Mouse (Mus musculus): Measurements from ENCODE around the gene Mcrs1.
A peak's percentile ranks its signal among the peaks of the same experiment; 100 is the strongest.
"Not testable (repeated sequence)": the region's sequence is repeated elsewhere in the genome, so short reads cannot be mapped to it uniquely, and the experiment has no call there.

The Mcrs1 gene

DNA sequence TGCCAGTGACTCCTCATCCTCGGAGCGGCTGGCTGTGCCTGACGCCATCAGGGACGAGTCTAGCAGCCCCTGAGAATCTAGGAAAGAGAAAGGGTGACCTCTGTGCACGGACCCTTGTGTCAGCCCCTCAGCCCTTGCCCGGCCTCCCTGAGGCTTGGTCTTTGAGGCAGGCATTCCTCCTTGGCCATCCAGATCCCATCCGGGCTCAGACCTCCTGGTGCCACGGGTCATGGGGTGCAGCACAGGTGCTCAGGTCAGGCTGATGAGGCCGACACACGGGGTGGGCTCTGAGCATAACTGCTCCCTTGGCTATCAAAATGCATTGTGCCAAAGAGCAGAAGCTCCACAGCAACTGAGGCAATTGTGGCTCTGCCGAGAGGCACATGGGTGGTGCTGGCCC is 1.8 kb downstream of the Mcrs1 start:
- DNase-seq: no peak

- peak; percentile 82 for DNase-seq
Observed at GRCm38 (mm10) chr15:99248972-99249371, 2.8 kb downstream of the Mcrs1 start.

GRCm38 (mm10) chr15:99246736-99247135 is 5.0 kb downstream of the Mcrs1 start:
- not testable (repeated sequence) for DNase-seq

DNA sequence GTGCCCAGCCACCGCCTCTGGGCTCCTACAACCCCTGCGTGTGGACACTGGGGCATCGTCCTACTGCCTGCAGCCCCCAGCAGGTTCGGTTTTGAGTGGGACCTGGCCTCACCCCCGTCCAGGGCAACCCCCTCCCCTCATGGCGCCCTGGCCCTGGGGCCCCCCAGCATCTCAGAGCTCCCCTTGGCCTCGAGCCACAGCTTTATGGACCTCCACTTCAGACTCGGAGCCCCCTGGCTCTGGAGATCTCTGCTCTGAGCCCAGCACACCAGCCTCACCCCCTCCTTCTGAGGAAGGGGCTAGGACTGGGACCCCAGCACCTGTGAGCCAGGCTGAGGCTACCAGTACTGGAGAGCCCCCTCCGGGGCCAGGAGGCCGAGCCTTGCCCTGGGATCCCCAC is 9.7 kb downstream of the Mcrs1 start:
- no peak for DNase-seq

GRCm38 (mm10) chr15:99241249-99241648 is 10.5 kb downstream of the Mcrs1 start:
- no peak for DNase-seq

DNA sequence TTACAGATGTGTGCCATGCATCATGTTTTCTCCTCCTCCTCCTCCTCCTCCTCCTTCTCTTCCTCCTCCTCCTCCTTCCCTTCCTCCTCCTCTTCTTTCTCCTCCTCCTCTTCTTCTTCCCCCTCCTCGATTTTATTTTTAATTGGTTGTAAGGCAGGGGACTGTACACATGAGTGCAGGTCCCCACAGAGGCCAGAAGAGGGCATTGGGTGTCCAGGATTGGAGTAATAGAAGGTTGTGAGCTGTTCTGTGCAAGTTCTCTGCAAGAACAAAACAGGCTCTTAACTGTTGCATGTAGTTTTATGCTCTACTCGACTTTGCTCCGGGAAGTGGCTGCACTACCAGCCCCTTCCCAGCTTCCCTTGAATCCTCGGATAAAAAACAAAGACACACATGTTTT is 11.6 kb downstream of the Mcrs1 start:
- no peak for DNase-seq

- no peak for DNase-seq
Observed at GRCm38 (mm10) chr15:99238006-99238405, 13.8 kb downstream of the Mcrs1 start.

DNA sequence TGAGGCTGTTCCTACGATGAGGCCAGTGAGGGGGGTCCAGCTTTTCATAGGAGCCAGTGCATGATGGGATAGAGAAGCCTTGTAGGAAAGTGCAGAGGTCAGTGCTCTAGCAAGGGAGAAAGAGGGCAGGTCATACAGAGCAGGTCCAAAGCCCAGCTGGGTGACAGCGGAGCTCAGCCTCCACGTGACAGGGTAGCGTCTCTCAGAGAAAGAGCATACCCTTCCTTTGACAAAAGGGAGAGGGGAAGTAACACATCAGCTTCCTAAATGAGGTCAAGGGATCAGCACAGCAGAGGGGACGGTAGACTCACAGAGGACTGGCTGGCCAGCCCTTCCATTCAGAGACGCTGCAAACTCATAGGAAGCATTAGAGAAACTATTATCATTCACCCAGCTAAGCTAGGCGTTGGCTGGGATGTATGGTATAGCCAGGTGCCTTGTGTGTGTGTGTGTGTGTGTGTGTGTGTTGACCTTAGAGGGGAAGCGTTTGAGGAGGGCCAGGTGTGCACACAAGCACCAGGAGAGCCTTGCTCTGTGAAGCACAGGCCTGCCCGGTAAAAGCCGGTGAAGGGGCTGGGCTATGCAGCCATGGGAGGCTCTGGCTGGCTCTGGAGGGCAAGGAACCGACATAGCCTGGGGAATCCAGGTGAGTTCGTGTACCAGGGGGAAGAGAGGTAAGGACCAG is 17.3 kb downstream of the Mcrs1 start:
- DNase-seq: no peak

- DNase-seq: no peak
Observed at GRCm38 (mm10) chr15:99233719-99234118, 18.0 kb downstream of the Mcrs1 start.

DNA sequence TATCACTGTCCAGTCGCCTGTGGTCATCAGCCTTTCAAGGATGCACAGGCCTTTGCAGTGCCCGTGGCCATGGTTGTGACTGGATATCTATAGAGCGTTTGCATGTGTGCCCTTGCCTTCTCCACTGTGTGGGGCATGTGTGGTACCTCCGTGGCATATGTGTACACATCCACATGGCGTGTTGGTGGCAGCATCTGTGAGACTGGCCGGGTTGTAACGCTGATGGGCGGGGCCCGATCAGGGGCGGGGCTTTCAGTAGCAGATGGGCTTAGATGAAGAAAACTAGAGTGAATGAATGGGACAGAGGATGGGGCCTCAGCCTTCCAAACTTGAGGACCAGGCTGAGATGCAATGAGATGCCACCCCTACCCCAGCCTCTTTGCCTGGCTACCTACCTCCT is 19.8 kb downstream of the Mcrs1 start:
- no peak for DNase-seq

DNA sequence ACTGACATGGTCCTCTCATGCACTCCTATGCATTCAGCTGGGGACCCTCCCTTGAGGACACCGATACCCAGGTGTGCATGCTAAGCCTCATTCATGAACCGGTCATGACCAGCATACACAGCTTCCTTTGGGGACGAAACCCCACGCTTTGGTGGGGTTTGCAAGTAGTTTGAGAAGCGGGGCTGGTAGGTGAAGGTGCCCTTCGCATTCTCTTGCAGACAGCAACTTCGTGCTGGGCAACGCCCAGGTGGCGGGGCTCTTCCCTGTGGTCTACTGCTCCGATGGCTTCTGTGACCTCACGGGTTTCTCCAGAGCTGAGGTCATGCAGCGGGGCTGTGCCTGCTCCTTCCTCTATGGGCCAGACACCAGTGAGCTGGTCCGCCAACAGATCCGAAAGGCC is 25.7 kb downstream of the Mcrs1 start:
- no peak for DNase-seq

DNA sequence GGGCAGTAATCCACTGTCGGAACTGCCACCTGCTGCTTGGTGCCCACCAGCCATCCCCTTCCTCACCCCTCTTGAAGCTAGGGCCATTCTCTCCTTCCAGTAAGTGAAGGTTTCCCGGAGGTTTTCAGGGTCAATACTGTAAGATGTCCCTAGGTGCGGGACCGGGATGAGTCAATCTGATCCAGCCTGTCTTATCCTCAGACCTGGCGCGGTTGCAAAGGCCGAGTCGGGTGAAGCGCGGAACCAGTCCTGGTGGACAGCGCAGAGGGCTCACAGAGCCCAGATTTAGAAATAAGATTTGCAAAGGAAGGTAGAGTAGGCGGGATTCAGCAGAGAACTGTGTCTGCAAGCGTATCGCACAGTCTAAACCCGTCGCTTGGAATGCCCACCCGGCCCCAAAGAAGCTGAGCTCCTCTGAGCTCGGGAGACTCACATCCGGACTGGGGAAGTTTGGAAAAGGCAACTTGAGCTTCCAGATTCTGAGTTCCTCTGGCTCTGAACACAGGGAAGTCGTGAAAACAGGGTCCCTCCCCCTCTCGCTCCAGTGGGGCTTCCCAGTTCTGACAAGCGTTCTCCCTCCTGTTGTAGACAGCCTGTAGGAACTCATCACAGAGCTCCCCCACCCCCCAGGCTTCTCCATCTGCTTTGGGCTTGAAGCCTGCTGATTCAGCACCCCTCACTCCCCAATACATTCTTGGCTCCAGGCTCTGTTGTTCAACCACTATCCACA is 26.5 kb downstream of the Mcrs1 start:
- peak; percentile 70 for DNase-seq

GRCm38 (mm10) chr15:99224208-99224911 is 27.4 kb downstream of the Mcrs1 start, which contains the start of gene Kcnh3:
Gene Kcnh3 (plus strand): TSS chr15:99224861.
- DNase-seq: peak; percentile 83

- DNase-seq: peak; percentile 77
Observed at GRCm38 (mm10) chr15:99223585-99224207, 28.1 kb downstream of the Mcrs1 start.

DNA sequence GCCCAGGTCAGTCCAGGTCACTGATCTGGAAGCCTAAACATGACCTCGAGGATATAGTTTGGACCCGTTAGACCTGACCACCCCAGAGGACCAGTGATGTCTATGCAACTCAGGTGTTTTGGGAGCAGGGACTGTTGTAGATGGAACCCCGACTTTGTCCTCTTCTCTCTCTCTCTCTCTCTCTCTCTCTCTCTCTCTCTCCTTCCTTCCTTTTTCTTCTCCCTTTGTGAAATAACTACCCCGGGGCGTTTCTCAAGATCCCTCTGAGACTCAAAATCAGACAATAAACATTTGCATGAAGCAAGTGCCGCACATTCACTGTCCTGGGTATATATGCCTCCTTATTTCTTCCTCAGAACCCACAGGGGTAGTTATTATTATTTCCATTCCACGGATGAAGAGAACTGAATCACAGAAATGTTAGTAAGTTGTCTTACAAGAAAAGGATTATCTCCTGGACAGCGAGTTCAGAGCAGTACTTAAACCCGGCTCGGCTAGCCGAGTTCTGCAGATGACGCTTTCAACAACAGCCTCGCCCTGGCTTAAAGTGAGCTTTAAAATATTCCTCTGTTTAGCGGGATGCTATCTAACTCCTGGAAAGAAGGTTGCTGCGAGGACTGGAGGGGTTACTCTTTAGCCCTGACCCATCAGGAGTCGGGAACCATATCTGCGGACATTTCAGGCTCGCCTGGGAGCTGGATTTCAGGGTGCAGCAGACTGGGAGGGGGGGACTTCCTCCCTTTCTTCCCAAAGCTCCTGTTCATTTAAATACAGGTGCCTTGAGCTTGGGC is 28.8 kb downstream of the Mcrs1 start:
- no peak for DNase-seq

DNA sequence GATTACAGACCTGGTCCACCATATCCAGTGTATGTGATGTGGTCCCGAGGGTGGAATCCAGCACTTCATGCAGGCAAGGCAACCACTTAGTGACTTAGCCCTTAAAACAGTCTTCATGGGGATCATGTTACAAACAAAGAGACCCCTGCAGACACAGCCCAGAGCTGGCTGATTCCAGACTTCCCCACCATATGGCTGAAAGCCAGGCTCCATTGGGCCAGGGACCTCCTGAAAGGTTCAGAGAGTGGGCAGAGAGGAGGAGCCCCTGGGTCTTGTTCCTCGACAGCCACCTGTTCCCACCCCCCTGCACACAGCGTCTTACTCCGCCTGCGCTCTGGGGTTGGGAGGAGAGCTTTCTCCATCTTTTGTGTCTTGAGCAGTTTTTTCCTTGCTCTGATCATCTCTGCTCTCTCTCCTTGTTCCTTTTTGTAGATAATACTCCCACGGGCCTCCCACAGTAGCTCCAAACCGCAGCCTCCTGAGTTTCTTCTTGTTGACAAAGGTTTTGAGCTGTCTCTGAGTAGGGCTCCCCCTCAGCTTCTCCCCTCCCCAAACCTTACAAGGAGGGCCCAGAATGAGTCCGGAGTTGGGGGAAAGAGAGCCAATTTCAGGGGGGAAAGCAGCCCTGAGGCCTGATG is 30.3 kb downstream of the Mcrs1 start:
- no peak for DNase-seq

DNA sequence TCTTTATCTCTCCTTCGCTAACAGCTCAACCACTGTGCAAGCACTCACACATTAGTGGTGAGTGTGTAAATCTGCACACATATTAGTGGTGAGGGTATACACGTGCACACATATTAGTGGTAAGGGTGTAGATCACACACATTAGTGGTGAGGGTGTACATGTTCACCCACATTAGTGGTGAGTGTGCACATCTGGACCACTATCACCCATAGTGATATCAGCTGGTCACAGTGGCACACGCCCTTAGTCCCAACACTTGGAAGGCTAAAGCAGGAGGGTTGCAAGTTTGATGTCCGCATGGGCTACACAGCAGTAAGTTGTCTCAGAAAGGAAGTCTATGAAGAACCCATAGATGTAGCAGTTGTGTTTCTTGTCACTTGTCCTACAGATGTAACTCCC is 34.1 kb downstream of the Mcrs1 start:
- no peak for DNase-seq

DNA sequence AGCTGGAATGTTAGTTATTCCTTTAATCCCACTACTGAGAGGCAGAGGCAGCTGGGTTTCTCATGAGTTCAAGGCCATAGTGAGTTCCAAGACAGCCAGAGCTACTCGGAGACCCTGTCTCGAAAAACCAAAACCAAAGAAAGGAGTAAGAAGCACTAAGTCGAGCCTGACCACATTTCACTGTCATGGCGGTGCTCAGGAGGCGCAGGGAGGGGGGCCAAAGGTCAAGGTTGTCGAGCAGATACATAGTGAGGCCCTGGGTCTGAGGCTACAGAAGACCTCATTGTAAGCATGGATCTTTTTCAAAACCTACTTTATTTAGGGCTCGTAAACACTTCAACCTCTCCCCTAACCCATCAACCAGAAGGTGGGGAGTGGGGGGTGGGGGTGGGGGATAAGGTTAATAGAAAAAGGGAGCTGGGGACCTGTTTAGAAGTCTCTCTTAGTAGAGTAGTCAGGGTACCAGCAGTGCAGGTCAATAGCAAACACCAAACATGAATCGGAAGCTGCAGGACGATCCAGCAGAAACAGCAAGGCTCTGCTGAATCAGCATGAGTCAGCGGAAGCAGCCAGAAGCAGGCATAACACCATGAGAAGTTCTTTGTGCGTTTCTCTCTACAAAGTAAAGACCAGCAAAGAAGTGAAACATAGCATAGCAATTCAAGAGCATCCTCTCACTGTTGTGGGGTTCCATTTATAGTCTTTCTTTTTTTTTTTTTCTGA is 35.9 kb downstream of the Mcrs1 start:
- DNase-seq: no peak

- DNase-seq: no peak
Observed at GRCm38 (mm10) chr15:99214941-99215340, 36.8 kb downstream of the Mcrs1 start.

GRCm38 (mm10) chr15:99213183-99213582 is 38.6 kb downstream of the Mcrs1 start:
- DNase-seq: no peak

DNA sequence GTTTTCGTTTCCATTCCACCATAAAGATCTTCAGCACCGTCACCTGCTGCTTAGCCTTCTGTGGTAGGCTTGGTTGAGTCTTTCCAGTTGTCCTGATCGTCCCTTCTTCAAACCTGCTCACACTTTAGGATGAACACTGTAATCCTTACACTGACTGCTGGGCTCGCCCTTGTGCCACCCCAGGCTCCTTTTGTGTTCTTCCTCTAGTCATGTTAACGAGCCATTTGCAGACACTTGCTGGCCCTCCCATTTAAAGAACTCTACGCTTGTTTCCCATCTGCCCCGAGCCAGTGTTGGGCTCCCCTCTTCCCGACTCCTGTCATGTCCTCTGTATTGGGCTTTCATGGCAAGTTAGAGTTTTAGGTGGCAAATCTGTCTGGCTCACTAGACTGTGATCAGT is 45.8 kb downstream of the Mcrs1 start:
- no peak for DNase-seq
